Mouse (Mus musculus) liver, embryonic 14.5 days (tissue): ENCODE data around the gene Ap5s1. TPM values are rescaled to one million over a fixed set of nuclear protein-coding genes. Genes with fewer than 3 reads are reported as not detected.
A peak's percentile ranks its signal among the peaks of the same experiment; 100 is the strongest.

ENCODE experiments used
- ATAC-seq: fragments of 200-750 bp; cut with Nextera tagmentation; 2 replicates; pipeline ENCODE4 v1.8.0; 2017; ENCODE audit warnings: moderate number of reproducible peaks, mild to moderate bottlenecking, moderate library complexity; ENCODE audit not compliant: insufficient read depth
- DNase-seq, 3 experiments: peaks; one replicate each; pipeline ENCODE4 v3.0.0-alpha.2; 2012 to 2013; ENCODE audit warnings: low read depth in 3 of 3, low spot score in 3 of 3
- H3K27ac ChIP-seq: fragments of 300-500 bp; sonication (generic); 2 replicates; pipeline ENCODE4 v1.5.1; 2014; ENCODE audit warnings: moderate library complexity, mild to moderate bottlenecking, control low read depth, inconsistent platforms
- H3K27me3 ChIP-seq: fragments of 300-500 bp; sonication (generic); 2 replicates; pipeline ENCODE4 v1.6.1; 2014; ENCODE audit warnings: mild to moderate bottlenecking, low read length, moderate library complexity; ENCODE audit not compliant: control insufficient read depth, insufficient read depth
- H3K36me3 ChIP-seq: fragments of 300-500 bp; sonication (generic); replicated peaks from 2 replicates; pipeline ENCODE4 v1.6.1; 2014; ENCODE audit warnings: low read depth; ENCODE audit not compliant: control insufficient read depth, insufficient read depth
- H3K4me1 ChIP-seq, 2 experiments: fragments of 200-500 bp in 1 of 2; fragments of 300-500 bp in 1 of 2; sonication (generic) in 1 of 2; replicated peaks; 2 replicates each; pipeline ENCODE4 v1.6.1; 2012 to 2014; ENCODE audit warnings: antibody characterized with exemption in 1 of 2, inconsistent platforms in 1 of 2, low read length in 1 of 2; ENCODE audit not compliant: control insufficient read depth in 2 of 2, insufficient read depth in 2 of 2
- H3K4me2 ChIP-seq: fragments of 300-500 bp; sonication (generic); 2 replicates; pipeline ENCODE4 v1.6.1; 2014; ENCODE audit warnings: low read depth, mild to moderate bottlenecking, control low read depth, moderate library complexity
- H3K4me3 ChIP-seq, 2 experiments: fragments of 200-500 bp in 1 of 2; fragments of 300-500 bp in 1 of 2; sonication (generic) in 1 of 2; 2 replicates each; pipeline ENCODE4 v1.5.1; 2012 to 2014; ENCODE audit warnings: low read depth in 2 of 2, low read length in 2 of 2, mild to moderate bottlenecking in 2 of 2, control low read depth in 1 of 2, inconsistent platforms in 1 of 2, moderate library complexity in 1 of 2; ENCODE audit not compliant: insufficient read depth in 1 of 2
- H3K9ac ChIP-seq: fragments of 300-500 bp; sonication (generic); replicated peaks from 2 replicates; pipeline ENCODE4 v1.6.1; 2014; ENCODE audit warnings: mild to moderate bottlenecking, control low read depth, moderate library complexity
- H3K9me3 ChIP-seq: fragments of 300-500 bp; sonication (generic); 2 replicates; pipeline ENCODE4 v1.6.1; 2016; ENCODE audit warnings: low read length, mixed read lengths; ENCODE audit not compliant: control insufficient read depth
- CTCF ChIP-seq: IDR thresholded peaks from 2 replicates; pipeline ENCODE4 v1.5.1; 2016; ENCODE audit warnings: antibody characterized with exemption, low read depth, control low read depth
- EP300 ChIP-seq: IDR thresholded peaks from 2 replicates; pipeline ENCODE4 v1.6.1; 2016; ENCODE audit warnings: antibody characterized with exemption, low read depth
- WGBS: fragments of 180-500 bp; shearing (Covaris S2); extraction: QIAGEN DNeasy Blood & Tissue Kit; methylation state at CpG from one replicate; pipeline ENCODE4 v1.1.7; 2014; ENCODE audit not compliant: insufficient replicate concordance; 5-methylcytosine and 5-hydroxymethylcytosine counted together
- polyA plus RNA-seq, 2 experiments: library from polyadenylated mRNA; depleted of rRNA in 1 of 2; stranded (reverse) in 1 of 2; unstranded in 1 of 2; fragments of >200 nt; fragmentation: Nextera tagmentation in 1 of 2; extraction: Ambion mirVana in 1 of 2; gene quantifications; 2 replicates each; pipeline versions ENCODE4 v1.2.1 to v1.2.3; 2012 to 2014

The Ap5s1 gene
- polyA plus RNA-seq, 2 experiments: 13.1 to 20.0 TPM

GRCm38 (mm10) chr2:131254329-131254713 is 47.4 kb downstream of the Ap5s1 start:
- no peak for TF ChIP-seq CTCF
- no peak for TF ChIP-seq EP300
- Histone ChIP-seq H3K9me3 (no peaks in the 10 kb centered on the region), H3K4me1 (peaks cover 35% of the 10 kb centered on the region in 2 experiments), H3K4me3 (no peak overlapping the region), H3K27ac (peak overlapping the region; percentile 67), H3K36me3 (no peaks in the 10 kb centered on the region), H3K27me3 (no peaks in the 10 kb centered on the region), H3K9ac (peak overlapping the region; percentile 51), H3K4me2 (peak overlapping the region; percentile 44)
- peak; percentile 17 for ATAC-seq
- DNase-seq: no peak
- WGBS: 54% methylated on average over 2 of the region's 2 CpGs

GRCm38 (mm10) chr2:131255738-131256137 is 48.9 kb downstream of the Ap5s1 start:
- H3K9ac ChIP-seq: no peak overlapping the region
- H3K4me1 ChIP-seq: peaks cover 46 to 47% of the 10 kb centered on the region in 2 experiments
- H3K27ac ChIP-seq: peak overlapping the region; percentile 18; the same call in 1 of the 2 replicates
- no peaks in the 10 kb centered on the region for H3K9me3 ChIP-seq
- WGBS: 49% methylated on average over 3 of the region's 3 CpGs
- no peak for ATAC-seq
- no peaks in the 10 kb centered on the region for H3K27me3 ChIP-seq
- TF ChIP-seq EP300: no peak
- no peak overlapping the region for H3K4me3 ChIP-seq
- no peaks in the 10 kb centered on the region for H3K36me3 ChIP-seq
- no peak for DNase-seq
- H3K4me2 ChIP-seq: no peak overlapping the region

- Histone ChIP-seq H3K4me1 (peaks cover 52 to 55% of the 10 kb centered on the region in 2 experiments), H3K27ac (no peak overlapping the region), H3K36me3 (no peaks in the 10 kb centered on the region), H3K4me3 (no peak overlapping the region), H3K4me2 (no peak overlapping the region), H3K9ac (no peak overlapping the region), H3K27me3 (no peaks in the 10 kb centered on the region), H3K9me3 (no peaks in the 10 kb centered on the region)
- 64% methylated on average over 8 of the region's 8 CpGs for WGBS
- DNase-seq (no peak), ATAC-seq (no peak)
- TF ChIP-seq EP300: no peak
- TF ChIP-seq CTCF: no peak
These were observed 51.8 kb downstream of the Ap5s1 start for GRCm38 (mm10) chr2:131258693-131259092.

GRCm38 (mm10) chr2:131260544-131261307 is 53.8 kb downstream of the Ap5s1 start:
- H3K4me3 ChIP-seq: peak overlapping the region; percentile 6 to 28; a peak in 2 of 4 replicates
- H3K9me3 ChIP-seq: no peaks in the 10 kb centered on the region
- H3K4me1 ChIP-seq: peaks cover 49 to 57% of the 10 kb centered on the region in 2 experiments
- whole genome bisulfite sequencing: 25% methylated on average over 9 of the region's 9 CpGs
- peak overlapping the region; percentile 95 for H3K4me2 ChIP-seq
- no peaks in the 10 kb centered on the region for H3K27me3 ChIP-seq
- ATAC-seq: peak; percentile 36
- H3K9ac ChIP-seq: peak overlapping the region; percentile 52
- peaks cover 3% of the 10 kb centered on the region; the same call in 1 of the 2 replicates for H3K36me3 ChIP-seq
- TF ChIP-seq EP300 (peak; percentile 71), CTCF (no peak)
- peak overlapping the region; percentile 93 for H3K27ac ChIP-seq
- peak; percentile 60 to 75 (median 64) for DNase-seq

- Histone ChIP-seq H3K4me2 (peak overlapping the region; percentile 95), H3K27ac (peak overlapping the region; percentile 93), H3K9me3 (no peaks in the 10 kb centered on the region), H3K36me3 (peaks cover 8% of the 10 kb centered on the region), H3K4me3 (peak overlapping the region; percentile 77 to 94), H3K27me3 (no peaks in the 10 kb centered on the region), H3K9ac (peak overlapping the region; percentile 77), H3K4me1 (peaks cover 47 to 54% of the 10 kb centered on the region in 2 experiments)
- TF ChIP-seq EP300: no peak
- no peak for TF ChIP-seq CTCF
- 12% methylated on average over 10 of the region's 10 CpGs for WGBS
- ATAC-seq (peak; percentile 30), DNase-seq (no peak)
These were observed 54.8 kb downstream of the Ap5s1 start for GRCm38 (mm10) chr2:131261481-131262212.
